Mouse (Mus musculus): ENCODE data around the gene Paqr4.
"Not testable (repeated sequence)": the region's sequence is repeated elsewhere in the genome, so short reads cannot be mapped to it uniquely, and the experiment has no call there.

Paqr4 gene

GRCm38 (mm10) chr17:23740598-23741021 is at the start of gene Paqr4:
Gene Paqr4 (minus strand): TSS chr17:23740867.
- DNase-seq (ENCODE audit: low read depth) = no peak

GRCm38 (mm10) chr17:23789749-23790268 is 49.1 kb upstream of the Paqr4 start:
- peak; percentile 36 for DNase-seq (ENCODE audit: low read depth)

GRCm38 (mm10) chr17:23788973-23789372 is 48.3 kb upstream of the Paqr4 start:
- no peak for DNase-seq (ENCODE audit: low read depth)

- no peak for DNase-seq (ENCODE audit: low read depth)
Measured at GRCm38 (mm10) chr17:23786510-23786931, 45.9 kb upstream of the Paqr4 start.

- DNase-seq (ENCODE audit: low read depth) = no peak
Measured at GRCm38 (mm10) chr17:23785561-23786471, 45.1 kb upstream of the Paqr4 start, which contains the start of gene Flywch2. Gene Flywch2 (minus strand): TSS chr17:23786081.

- no peak for DNase-seq (ENCODE audit: low read depth)
Measured at GRCm38 (mm10) chr17:23783352-23783751, 42.7 kb upstream of the Paqr4 start.

GRCm38 (mm10) chr17:23778447-23778846 is 37.8 kb upstream of the Paqr4 start:
- no peak for DNase-seq (ENCODE audit: low read depth)

- peak; percentile 74 for DNase-seq (ENCODE audit: low read depth)
Measured at GRCm38 (mm10) chr17:23777141-23777540, 36.5 kb upstream of the Paqr4 start.

- DNase-seq (ENCODE audit: low read depth) = no peak
Measured at GRCm38 (mm10) chr17:23776216-23776615, 35.5 kb upstream of the Paqr4 start.

- peak; percentile 87 for DNase-seq (ENCODE audit: low read depth)
Measured at GRCm38 (mm10) chr17:23774090-23774489, 33.4 kb upstream of the Paqr4 start.

- DNase-seq (ENCODE audit: low read depth) = no peak
Measured at GRCm38 (mm10) chr17:23773676-23774075, 33.0 kb upstream of the Paqr4 start.

- DNase-seq (ENCODE audit: low read depth) = not testable (repeated sequence)
Measured at GRCm38 (mm10) chr17:23772219-23772556, 31.5 kb upstream of the Paqr4 start.

- DNase-seq (ENCODE audit: low read depth) = peak; percentile 99
Measured at GRCm38 (mm10) chr17:23771284-23772218, 30.9 kb upstream of the Paqr4 start, which contains the start of gene Flywch1. Gene Flywch1 (minus strand): TSS chr17:23771602.

GRCm38 (mm10) chr17:23770896-23771283 is 30.2 kb upstream of the Paqr4 start:
- peak; percentile 56 for DNase-seq (ENCODE audit: low read depth)

GRCm38 (mm10) chr17:23770493-23770892 is 29.8 kb upstream of the Paqr4 start:
- no peak for DNase-seq (ENCODE audit: low read depth)

GRCm38 (mm10) chr17:23762976-23763375 is 22.3 kb upstream of the Paqr4 start:
- no peak for DNase-seq (ENCODE audit: low read depth)

GRCm38 (mm10) chr17:23761155-23761554 is 20.5 kb upstream of the Paqr4 start:
- DNase-seq (ENCODE audit: low read depth) = no peak

- DNase-seq (ENCODE audit: low read depth) = no peak
Measured at GRCm38 (mm10) chr17:23760231-23760630, 19.6 kb upstream of the Paqr4 start.

GRCm38 (mm10) chr17:23758801-23759200 is 18.1 kb upstream of the Paqr4 start:
- DNase-seq (ENCODE audit: low read depth) = no peak

GRCm38 (mm10) chr17:23757581-23757980 is 16.9 kb upstream of the Paqr4 start:
- no peak for DNase-seq (ENCODE audit: low read depth)

GRCm38 (mm10) chr17:23755689-23756088 is 15.0 kb upstream of the Paqr4 start:
- no peak for DNase-seq (ENCODE audit: low read depth)

All from 416B (cell line).